Mouse (Mus musculus): ENCODE measurements around the gene Pramel5. TPM values are rescaled to one million over a fixed set of nuclear protein-coding genes. Genes with fewer than 3 reads are reported as not detected.
"Not testable (repeated sequence)": the region's sequence is repeated elsewhere in the genome, so short reads cannot be mapped to it uniquely, and the experiment has no call there.

Pramel5 gene
- polyA plus RNA-seq (2012; rRNA removed) = 0.05 TPM in 1 of 2 replicates, not detected in the other

DNA sequence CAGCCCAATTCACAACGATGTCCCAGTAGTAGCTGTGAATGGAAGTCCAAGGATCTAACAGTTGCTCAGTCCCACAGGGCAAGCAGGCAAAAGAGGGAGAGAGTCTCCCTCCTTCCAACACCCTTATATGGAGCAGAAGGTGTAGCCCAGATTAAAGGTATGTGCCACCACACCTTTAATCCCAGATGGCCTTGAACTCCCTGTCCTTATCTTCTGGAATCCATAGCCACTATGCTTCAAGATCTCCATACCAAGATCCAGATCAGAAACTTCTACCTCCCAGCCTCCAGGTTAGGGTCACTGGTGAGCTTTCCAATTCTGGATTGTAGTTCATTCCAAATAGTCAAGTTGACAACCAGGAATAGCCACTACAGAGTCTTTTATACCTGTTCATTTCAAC lies at the start of gene Pramel5:
Gene Pramel5, minus strand, starts transcription at position 101 of the 400 bp plus-strand sequence.
- not testable (repeated sequence) for DNase-seq (ENCODE audit: low read depth)

- not testable (repeated sequence) for DNase-seq (ENCODE audit: low read depth)
These were observed 49.7 kb upstream of the Pramel5 start, which contains the start of gene Gm13128 for GRCm38 (mm10) chr4:144329949-144330348. Gene Gm13128, plus strand, starts transcription at chr4:144330249.

- DNase-seq (ENCODE audit: low read depth) = not testable (repeated sequence)
These were observed 32.6 kb upstream of the Pramel5 start for GRCm38 (mm10) chr4:144312666-144313460.

GRCm38 (mm10) chr4:144299414-144299813 lies 19.1 kb upstream of the Pramel5 start:
- DNase-seq (ENCODE audit: low read depth) = not testable (repeated sequence)

DNA sequence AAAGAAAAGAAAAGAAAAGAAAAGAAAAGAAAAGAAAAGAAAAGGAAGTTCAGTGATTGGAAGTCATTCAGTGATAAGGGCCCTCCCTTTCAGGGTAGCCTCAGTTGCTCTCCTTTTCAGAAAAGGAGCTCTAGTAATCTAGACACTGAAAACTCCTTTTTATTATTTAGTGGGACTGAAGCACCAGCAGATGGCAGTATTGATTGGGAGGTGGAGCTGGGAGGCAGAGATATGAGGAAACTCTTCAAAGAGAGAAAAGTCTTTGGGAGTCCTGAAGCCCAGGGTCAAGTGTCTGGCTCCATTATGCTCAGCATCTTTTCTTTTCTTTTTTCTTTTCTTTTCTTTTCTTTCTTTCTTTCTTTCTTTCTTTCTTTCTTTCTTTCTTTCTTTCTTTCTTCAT lies 25.5 kb downstream of the Pramel5 start:
- DNase-seq (ENCODE audit: low read depth) = not testable (repeated sequence)

Other genes with a start within 250 kb of the Pramel5 start
- not detected in 2 replicates for gene Pramel4, start 221.4 kb downstream of the Pramel5 start, polyA plus RNA-seq (2012; rRNA removed)
- gene Gm13102, start 174.0 kb downstream of the Pramel5 start, polyA plus RNA-seq (2012; rRNA removed) = 0.05 TPM in 1 of 2 replicates, not detected in the other
- not detected in 2 replicates for gene Oog3, start 117.8 kb downstream of the Pramel5 start, polyA plus RNA-seq (2012; rRNA removed)
- not detected in 2 replicates for gene Oog2, start 89.8 kb downstream of the Pramel5 start, polyA plus RNA-seq (2012; rRNA removed)
- not detected in 2 replicates for gene C87977, start 67.2 kb downstream of the Pramel5 start, polyA plus RNA-seq (2012; rRNA removed)
- not detected in 2 replicates for gene Gm13128, start 49.8 kb upstream of the Pramel5 start, polyA plus RNA-seq (2012; rRNA removed)
- not detected in 2 replicates for gene Gm13119, start 77.5 kb upstream of the Pramel5 start, polyA plus RNA-seq (2012; rRNA removed)
- not detected in 2 replicates for gene Pramef20, start 97.4 kb upstream of the Pramel5 start, polyA plus RNA-seq (2012; rRNA removed)
- 5.5 and 6.4 TPM in 2 replicates for gene Pramef12, start 128.0 kb upstream of the Pramel5 start, polyA plus RNA-seq (2012; rRNA removed)
- gene 1700012P22Rik, start 158.3 kb upstream of the Pramel5 start, polyA plus RNA-seq (2012; rRNA removed) = 0.55 and 0.95 TPM in 2 replicates
- not detected in 2 replicates for gene Gm9944, start 172.8 kb upstream of the Pramel5 start, polyA plus RNA-seq (2012; rRNA removed)
- not detected in 2 replicates for gene Aadacl3, start 183.3 kb upstream of the Pramel5 start, polyA plus RNA-seq (2012; rRNA removed)
- not detected in 2 replicates for gene 9430007A20Rik, start 239.3 kb upstream of the Pramel5 start, polyA plus RNA-seq (2012; rRNA removed)

Data from gonadal fat pad, adult 2 months (tissue).